Mouse (Mus musculus): ENCODE results near the gene Rffl.

DNA sequence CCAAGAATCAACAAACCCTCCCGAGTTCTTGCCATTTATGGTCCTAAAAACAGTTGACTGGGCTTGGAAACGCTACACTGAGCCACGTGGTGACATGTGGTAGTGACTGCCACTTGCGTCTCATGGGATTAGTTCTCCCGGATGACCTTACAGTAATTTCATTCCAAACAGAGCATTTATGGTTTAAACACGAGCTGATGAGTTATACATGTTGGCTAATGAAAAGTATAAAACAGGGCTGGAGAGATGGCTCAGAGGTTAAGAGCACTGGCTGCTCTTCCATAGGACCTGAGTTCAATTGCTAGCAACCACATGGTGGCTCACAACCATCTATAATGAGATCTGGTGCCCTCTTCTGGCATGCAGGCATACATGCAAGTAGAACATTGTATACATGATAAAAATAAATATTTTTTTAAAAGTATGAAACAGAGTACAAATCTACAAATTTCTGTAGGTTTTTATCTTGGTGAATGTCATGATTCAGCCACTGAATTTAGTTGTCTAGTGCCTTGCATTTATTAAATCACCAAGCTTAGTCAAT lies 108.7 kb downstream of the Rffl start:
- peak; percentile 48 for TF ChIP-seq CTCF (IDR thresholded peaks at IDR 0.05)
- TF ChIP-seq EP300 (IDR thresholded peaks at IDR 0.05) = no peak
